Mouse (Mus musculus) kidney, adult 2 months (tissue): ENCODE results near the gene Cadps.

Source experiments
- CTCF ChIP-seq: fragments of 200-500 bp; conservative IDR thresholded peaks from 2 replicates; pipeline ENCODE4 v1.5.1; 2011; ENCODE audit warnings: low read depth, mild to moderate bottlenecking, control low read depth, low read length, moderate library complexity, mixed read lengths; ENCODE audit not compliant: insufficient read depth, insufficient read length
- POLR2A ChIP-seq: fragments of 200-500 bp; IDR thresholded peaks from one replicate; pipeline ENCODE4 v1.6.1; 2011; ENCODE audit warnings: low read depth, low read length, control low read depth

DNA sequence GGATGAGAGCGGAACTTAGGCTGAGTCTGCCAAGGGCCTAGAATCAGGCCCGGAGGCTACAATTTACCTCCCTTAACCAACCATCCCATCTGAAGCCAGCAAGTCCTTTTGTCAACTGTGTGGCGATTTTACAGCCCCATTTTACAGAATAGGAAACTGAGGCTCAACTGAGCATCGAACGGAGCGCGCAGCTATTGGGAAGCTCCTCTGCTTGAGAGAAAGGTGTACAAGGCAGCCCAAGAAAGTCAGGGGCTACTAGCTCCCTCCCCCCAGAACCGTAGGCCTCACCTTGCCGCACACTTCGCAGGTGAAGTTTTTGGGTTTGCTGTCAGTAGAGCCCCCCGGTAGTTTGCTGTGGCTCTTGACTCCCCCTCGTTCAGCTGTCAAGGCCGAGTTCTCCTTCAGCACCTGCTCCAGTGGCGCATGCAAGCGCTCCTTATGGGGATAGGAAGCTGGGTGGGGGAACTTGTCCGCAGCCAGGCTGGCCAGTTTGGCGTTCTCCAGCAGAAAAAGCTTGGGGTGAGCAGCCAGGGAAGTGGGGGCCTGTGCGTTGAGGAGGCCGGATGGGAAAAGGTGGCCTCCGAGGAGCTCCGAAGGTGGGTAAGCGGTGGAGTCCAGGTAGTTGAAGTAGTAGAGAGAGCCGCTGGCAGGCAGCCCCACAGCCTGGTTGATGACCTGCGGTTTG is 478.7 kb downstream of the Cadps start:
- TF ChIP-seq CTCF (no peak), POLR2A (no peak)
